Mouse (Mus musculus): ENCODE data around the gene Rpgrip1l. TPM values are rescaled to one million over a fixed set of nuclear protein-coding genes. Genes with fewer than 3 reads are reported as not detected.
A peak's percentile ranks its signal among the peaks of the same experiment; 100 is the strongest.

Rpgrip1l gene
- total RNA-seq, 1 experiment from 2014 or later, result 10.6 TPM

DNA sequence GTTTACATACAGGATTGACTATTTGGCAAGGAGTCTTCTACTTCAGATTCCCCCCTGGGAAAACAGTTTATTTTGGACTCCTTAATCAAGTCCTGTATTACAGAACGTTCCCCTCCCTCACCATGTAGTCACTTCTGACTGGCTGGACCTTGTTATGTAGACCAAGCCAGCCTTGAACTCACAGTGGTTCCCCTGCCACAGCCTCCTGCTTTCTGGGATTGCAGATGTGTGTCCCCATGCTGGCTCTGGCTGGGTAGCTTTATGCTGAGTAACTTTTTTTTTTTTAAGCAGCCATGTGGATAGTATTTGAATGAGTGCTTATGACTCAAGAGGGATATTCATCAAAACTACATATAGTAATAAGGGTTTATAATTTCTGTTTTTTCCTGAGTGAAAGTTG lies 27.7 kb upstream of the Rpgrip1l start:
- ATAC-seq (replicated peaks in 1 of 2; ENCODE audit: insufficient read depth in 1 of 2, low FRiP score in 2 of 2, low TSS enrichment in 1 of 2, low read depth in 1 of 2, poor library complexity in 2 of 2, severe bottlenecking in 2 of 2), result no peak

DNA sequence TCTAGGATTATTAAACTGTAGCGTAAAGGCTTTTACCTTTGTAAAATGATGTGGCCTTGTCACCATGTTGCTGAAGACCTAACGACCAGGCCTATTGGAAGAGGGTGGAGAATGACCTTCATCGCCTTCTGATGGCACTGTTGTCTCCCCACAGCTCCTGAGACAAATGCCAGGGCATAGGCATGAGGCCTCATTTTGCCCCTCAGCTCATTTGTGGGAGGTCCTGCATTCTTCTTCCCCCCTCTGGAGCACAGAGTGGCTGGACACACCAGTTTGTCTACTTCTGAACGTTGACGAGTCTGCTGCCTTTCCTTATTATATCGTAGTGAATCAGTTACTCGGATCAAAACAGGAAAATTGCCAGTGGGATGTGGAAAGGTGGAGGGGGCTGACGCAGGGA lies 26.6 kb upstream of the Rpgrip1l start:
- ATAC-seq (replicated peaks in 1 of 2; ENCODE audit: insufficient read depth in 1 of 2, low FRiP score in 2 of 2, low TSS enrichment in 1 of 2, low read depth in 1 of 2, poor library complexity in 2 of 2, severe bottlenecking in 2 of 2), result no peak

DNA sequence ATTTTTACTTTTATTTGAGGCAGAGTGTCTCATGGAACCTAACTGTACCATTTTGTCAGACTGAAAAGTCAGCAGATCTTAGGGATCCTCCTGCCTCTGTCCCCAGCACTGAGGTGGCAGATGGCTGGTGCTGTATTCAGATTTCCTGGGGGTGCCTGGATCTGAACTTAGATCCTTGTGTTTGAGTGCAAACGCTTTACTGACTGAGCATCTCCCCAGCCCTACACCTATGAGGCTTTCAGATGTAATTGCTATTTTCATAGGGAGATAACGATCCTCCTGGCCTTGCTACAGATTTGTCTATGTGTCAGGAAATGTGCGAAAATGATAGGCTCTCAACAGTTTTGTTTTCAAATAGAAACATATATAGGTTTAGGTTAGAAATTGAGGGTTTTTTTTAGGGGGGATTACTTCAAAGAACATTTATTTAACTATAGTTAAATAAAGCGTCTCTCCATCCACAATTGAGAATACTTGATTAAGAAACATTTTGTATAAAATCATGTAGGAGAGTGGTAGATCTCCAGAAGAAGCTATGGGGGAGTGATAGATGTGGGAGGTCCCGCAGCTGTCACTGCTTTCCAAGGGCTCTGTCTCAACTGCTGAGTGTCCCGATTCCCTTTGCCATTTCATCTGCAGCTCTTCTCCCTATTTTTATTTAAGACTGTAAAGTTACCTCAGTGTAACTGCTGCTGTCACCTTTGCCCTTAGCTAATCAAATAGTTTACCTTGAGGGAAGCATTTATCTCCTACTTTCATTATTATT lies 25.5 kb upstream of the Rpgrip1l start:
- ATAC-seq (replicated peaks in 1 of 2; ENCODE audit: insufficient read depth in 1 of 2, low FRiP score in 2 of 2, low TSS enrichment in 1 of 2, low read depth in 1 of 2, poor library complexity in 2 of 2, severe bottlenecking in 2 of 2), result no peak

DNA sequence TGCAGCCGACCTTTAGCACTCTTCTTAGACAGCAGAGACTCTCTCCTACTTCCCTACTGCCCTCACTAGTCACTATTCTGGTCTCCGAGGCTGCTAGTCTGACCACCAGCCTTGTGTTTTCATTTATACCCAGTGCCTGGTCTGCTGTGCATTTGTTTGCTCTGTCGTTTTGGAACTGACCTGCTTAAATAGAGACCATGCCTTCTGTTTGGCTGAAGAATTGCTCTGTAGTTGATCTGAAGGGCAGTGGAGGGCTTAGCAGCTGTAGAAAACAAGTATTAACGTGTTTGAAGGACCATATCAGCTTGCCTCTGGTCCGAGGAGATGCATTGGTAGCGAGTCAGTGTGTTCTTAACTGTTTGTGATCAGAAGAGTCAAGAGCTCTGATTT lies 16.4 kb upstream of the Rpgrip1l start:
- no peak for ATAC-seq (replicated peaks in 1 of 2; ENCODE audit: insufficient read depth in 1 of 2, low FRiP score in 2 of 2, low TSS enrichment in 1 of 2, low read depth in 1 of 2, poor library complexity in 2 of 2, severe bottlenecking in 2 of 2)

DNA sequence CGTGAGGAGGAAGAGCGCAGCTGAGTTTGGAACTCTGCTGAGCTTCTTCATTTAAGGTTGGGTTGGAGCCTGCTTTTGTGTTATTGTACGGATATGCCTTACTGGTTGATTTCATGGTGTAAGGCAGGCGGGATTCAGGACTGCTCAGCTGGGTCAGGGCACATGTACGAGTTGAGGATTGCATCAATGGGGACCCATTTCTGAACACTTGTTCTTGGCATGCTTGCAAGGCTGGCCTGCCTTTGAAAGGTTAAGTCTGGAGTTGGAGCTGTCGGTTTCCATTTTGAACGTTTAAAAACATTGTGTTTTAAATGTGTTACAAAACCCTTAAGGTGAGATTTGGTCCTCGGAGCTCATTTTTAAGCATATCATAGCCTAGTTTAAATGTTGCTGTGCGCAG lies 16.0 kb upstream of the Rpgrip1l start:
- ATAC-seq (replicated peaks in 1 of 2; ENCODE audit: insufficient read depth in 1 of 2, low FRiP score in 2 of 2, low TSS enrichment in 1 of 2, low read depth in 1 of 2, poor library complexity in 2 of 2, severe bottlenecking in 2 of 2), result no peak

DNA sequence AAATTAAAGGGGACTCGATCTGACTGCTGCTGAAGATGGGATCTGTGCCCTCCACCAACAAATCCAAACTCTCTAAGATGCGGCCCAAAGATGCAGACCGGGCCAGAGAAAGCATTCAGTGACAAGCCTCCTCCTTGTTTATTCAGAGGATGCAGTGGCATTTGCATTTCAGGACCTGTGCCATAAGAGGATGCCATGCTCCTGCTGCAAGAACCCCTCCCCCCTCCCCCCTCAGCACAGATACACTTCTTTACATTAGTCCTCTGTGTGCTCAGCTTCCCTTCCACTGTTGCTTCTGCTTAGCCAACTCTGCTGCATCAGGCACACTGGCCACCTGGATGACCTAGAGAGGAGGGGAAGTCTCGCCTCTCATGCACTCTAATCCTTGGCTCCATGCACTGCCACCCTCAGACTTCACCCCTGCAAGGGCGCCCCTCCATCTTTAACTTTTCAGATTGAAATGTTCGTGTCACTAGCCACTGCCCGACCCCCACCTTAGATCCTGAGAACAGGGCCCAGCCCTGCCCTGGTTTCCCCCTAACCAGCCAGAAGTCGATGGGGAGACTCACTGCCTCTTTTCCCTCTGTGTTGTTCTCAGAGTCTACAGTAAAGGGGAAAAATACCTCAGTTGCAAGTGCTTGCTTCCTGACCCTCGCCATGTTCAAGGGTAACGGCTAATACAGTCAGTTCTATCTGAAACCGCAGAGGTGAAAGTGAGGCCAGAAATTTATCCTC lies 14.6 kb upstream of the Rpgrip1l start:
- ATAC-seq (replicated peaks in 1 of 2; ENCODE audit: insufficient read depth in 1 of 2, low FRiP score in 2 of 2, low TSS enrichment in 1 of 2, low read depth in 1 of 2, poor library complexity in 2 of 2, severe bottlenecking in 2 of 2), result no peak

GRCm38 (mm10) chr8:91326946-91327345 lies 13.9 kb upstream of the Rpgrip1l start:
- ATAC-seq (replicated peaks in 1 of 2; ENCODE audit: insufficient read depth in 1 of 2, low FRiP score in 2 of 2, low TSS enrichment in 1 of 2, low read depth in 1 of 2, poor library complexity in 2 of 2, severe bottlenecking in 2 of 2), result no peak

GRCm38 (mm10) chr8:91326018-91326417 lies 13.0 kb upstream of the Rpgrip1l start:
- no peak; a peak in 1 of 4 replicates for ATAC-seq (replicated peaks in 1 of 2; ENCODE audit: insufficient read depth in 1 of 2, low FRiP score in 2 of 2, low TSS enrichment in 1 of 2, low read depth in 1 of 2, poor library complexity in 2 of 2, severe bottlenecking in 2 of 2)

GRCm38 (mm10) chr8:91324916-91325315 lies 11.9 kb upstream of the Rpgrip1l start:
- ATAC-seq (replicated peaks in 1 of 2; ENCODE audit: insufficient read depth in 1 of 2, low FRiP score in 2 of 2, low TSS enrichment in 1 of 2, low read depth in 1 of 2, poor library complexity in 2 of 2, severe bottlenecking in 2 of 2), result no peak

- ATAC-seq (replicated peaks in 1 of 2; ENCODE audit: insufficient read depth in 1 of 2, low FRiP score in 2 of 2, low TSS enrichment in 1 of 2, low read depth in 1 of 2, poor library complexity in 2 of 2, severe bottlenecking in 2 of 2), result no peak
Measured at GRCm38 (mm10) chr8:91324271-91324670, 11.2 kb upstream of the Rpgrip1l start.

- no peak for ATAC-seq (replicated peaks in 1 of 2; ENCODE audit: insufficient read depth in 1 of 2, low FRiP score in 2 of 2, low TSS enrichment in 1 of 2, low read depth in 1 of 2, poor library complexity in 2 of 2, severe bottlenecking in 2 of 2)
Measured at GRCm38 (mm10) chr8:91323511-91323910, 10.4 kb upstream of the Rpgrip1l start.

- no peak for ATAC-seq (replicated peaks in 1 of 2; ENCODE audit: insufficient read depth in 1 of 2, low FRiP score in 2 of 2, low TSS enrichment in 1 of 2, low read depth in 1 of 2, poor library complexity in 2 of 2, severe bottlenecking in 2 of 2)
Measured at GRCm38 (mm10) chr8:91318938-91319729, 6.1 kb upstream of the Rpgrip1l start.

GRCm38 (mm10) chr8:91317567-91318227 lies 4.6 kb upstream of the Rpgrip1l start:
- ATAC-seq (replicated peaks in 1 of 2; ENCODE audit: insufficient read depth in 1 of 2, low FRiP score in 2 of 2, low TSS enrichment in 1 of 2, low read depth in 1 of 2, poor library complexity in 2 of 2, severe bottlenecking in 2 of 2), result no peak

- ATAC-seq (replicated peaks in 1 of 2; ENCODE audit: insufficient read depth in 1 of 2, low FRiP score in 2 of 2, low TSS enrichment in 1 of 2, low read depth in 1 of 2, poor library complexity in 2 of 2, severe bottlenecking in 2 of 2), result no peak
Measured at GRCm38 (mm10) chr8:91312342-91312741, 720 bp downstream of the Rpgrip1l start.

DNA sequence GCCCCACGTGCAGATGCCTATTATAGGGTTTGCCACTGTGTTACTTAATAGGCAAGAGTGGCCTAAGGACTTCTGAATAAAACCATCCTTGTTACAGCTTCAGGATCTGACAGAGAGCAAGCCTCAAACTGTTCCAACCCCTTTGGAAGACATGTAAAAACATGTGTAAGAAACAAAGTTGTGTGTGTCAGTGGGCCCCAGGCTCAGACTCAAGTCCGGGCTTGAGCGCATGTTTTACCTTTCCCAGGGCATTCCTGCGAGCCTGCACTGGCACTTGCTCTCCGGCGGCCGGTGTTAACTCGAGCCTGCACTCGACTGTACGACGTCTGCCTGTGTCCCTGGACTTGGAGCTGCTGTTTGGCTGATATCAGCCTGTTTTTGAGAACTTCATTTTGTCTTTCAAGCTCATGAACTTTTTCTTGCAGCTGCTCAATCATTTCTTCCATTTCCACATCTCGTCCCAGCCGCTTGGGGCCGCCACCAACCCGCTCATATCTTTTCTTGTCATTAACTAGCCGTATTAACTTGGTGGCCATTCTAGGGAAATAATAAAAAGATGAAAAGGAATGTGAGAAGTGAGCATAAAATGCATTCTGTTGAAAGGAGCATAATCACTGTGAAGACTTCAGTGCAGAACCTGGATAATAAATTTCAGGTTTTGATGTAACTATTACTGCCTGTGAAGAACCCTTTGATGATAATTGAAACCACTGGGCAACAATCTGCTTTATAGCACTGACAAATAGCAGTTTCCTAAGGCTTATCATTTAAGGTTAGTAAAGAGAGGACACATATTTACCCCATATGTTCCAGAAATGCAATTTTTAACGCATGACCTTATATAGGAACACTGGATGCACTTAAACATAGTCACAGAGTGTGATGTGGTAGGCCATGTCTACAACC lies 8.3 kb downstream of the Rpgrip1l start:
- no peak for ATAC-seq (replicated peaks in 1 of 2; ENCODE audit: insufficient read depth in 1 of 2, low FRiP score in 2 of 2, low TSS enrichment in 1 of 2, low read depth in 1 of 2, poor library complexity in 2 of 2, severe bottlenecking in 2 of 2)

DNA sequence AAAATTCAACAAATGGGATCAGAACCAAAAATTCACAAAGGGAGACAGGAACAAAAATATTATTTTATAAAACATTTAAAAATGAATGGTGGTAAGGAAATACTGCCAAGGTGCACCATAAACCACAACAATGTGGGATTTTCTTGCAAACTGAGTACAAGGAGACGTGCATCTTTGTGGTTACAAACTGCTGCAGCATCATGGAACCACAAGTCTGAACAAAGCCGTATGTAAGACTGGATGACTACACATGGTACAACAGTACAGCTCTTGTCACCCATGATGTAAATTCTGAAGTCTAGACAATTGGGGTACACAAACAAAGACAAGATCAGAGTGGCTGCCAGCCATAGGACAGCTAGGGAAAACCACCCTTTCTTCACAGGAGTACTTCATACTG lies 14.4 kb downstream of the Rpgrip1l start:
- peak in 1 of 2 experiments; percentile 53; a peak in 2 of 4 replicates for ATAC-seq (replicated peaks in 1 of 2; ENCODE audit: insufficient read depth in 1 of 2, low FRiP score in 2 of 2, low TSS enrichment in 1 of 2, low read depth in 1 of 2, poor library complexity in 2 of 2, severe bottlenecking in 2 of 2)

GRCm38 (mm10) chr8:91295786-91296185 lies 17.3 kb downstream of the Rpgrip1l start:
- ATAC-seq (replicated peaks in 1 of 2; ENCODE audit: insufficient read depth in 1 of 2, low FRiP score in 2 of 2, low TSS enrichment in 1 of 2, low read depth in 1 of 2, poor library complexity in 2 of 2, severe bottlenecking in 2 of 2), result no peak
